Mouse (Mus musculus): ENCODE results near the gene Myo15. TPM values are rescaled to one million over a fixed set of nuclear protein-coding genes. Genes with fewer than 3 reads are reported as not detected.
"Not testable (repeated sequence)": the region's sequence is repeated elsewhere in the genome, so short reads cannot be mapped to it uniquely, and the experiment has no call there.

The Myo15 gene
- under 1 TPM; 0.06 to 0.21 (median 0.18) TPM for total RNA-seq (2022)

- no peak for DNase-seq (ENCODE audit: low spot score in 2 of 2)
These were observed at the start of gene Myo15 for GRCm38 (mm10) chr11:60469039-60469438. Myo15 (plus strand) TSS chr11:60469339.

- DNase-seq (ENCODE audit: low spot score in 2 of 2) = no peak
These were observed 47.0 kb upstream of the Myo15 start for GRCm38 (mm10) chr11:60422046-60422668.

- no peak for DNase-seq (ENCODE audit: low spot score in 2 of 2)
These were observed 46.1 kb upstream of the Myo15 start for GRCm38 (mm10) chr11:60423006-60423405.

- DNase-seq (ENCODE audit: low spot score in 2 of 2) = no peak
These were observed 42.7 kb upstream of the Myo15 start for GRCm38 (mm10) chr11:60426417-60426816.

- DNase-seq (ENCODE audit: low spot score in 2 of 2) = no peak
These were observed 41.5 kb upstream of the Myo15 start for GRCm38 (mm10) chr11:60427628-60428027.

- DNase-seq (ENCODE audit: low spot score in 2 of 2) = no peak
These were observed 35.6 kb upstream of the Myo15 start for GRCm38 (mm10) chr11:60433501-60433900.

GRCm38 (mm10) chr11:60435133-60435532 is 34.0 kb upstream of the Myo15 start:
- DNase-seq (ENCODE audit: low spot score in 2 of 2) = no peak

GRCm38 (mm10) chr11:60436618-60437017 is 32.5 kb upstream of the Myo15 start:
- no peak for DNase-seq (ENCODE audit: low spot score in 2 of 2)

GRCm38 (mm10) chr11:60439621-60440020 is 29.5 kb upstream of the Myo15 start:
- not testable (repeated sequence) for DNase-seq (ENCODE audit: low spot score in 2 of 2)

- no peak for DNase-seq (ENCODE audit: low spot score in 2 of 2)
These were observed 29.0 kb upstream of the Myo15 start for GRCm38 (mm10) chr11:60440176-60440575.

- DNase-seq (ENCODE audit: low spot score in 2 of 2) = no peak
These were observed 26.2 kb upstream of the Myo15 start for GRCm38 (mm10) chr11:60442896-60443295.

GRCm38 (mm10) chr11:60444007-60444406 is 25.1 kb upstream of the Myo15 start:
- DNase-seq (ENCODE audit: low spot score in 2 of 2) = no peak

GRCm38 (mm10) chr11:60454080-60454744 is 14.9 kb upstream of the Myo15 start, which contains the start of gene Drg2:
Drg2 (plus strand) TSS chr11:60454591.
- peak; percentile 76 to 92 for DNase-seq (ENCODE audit: low spot score in 2 of 2)

GRCm38 (mm10) chr11:60454745-60455087 is 14.4 kb upstream of the Myo15 start:
- DNase-seq (ENCODE audit: low spot score in 2 of 2) = no peak

- DNase-seq (ENCODE audit: low spot score in 2 of 2) = no peak
These were observed 11.2 kb upstream of the Myo15 start for GRCm38 (mm10) chr11:60457973-60458372.

- no peak for DNase-seq (ENCODE audit: low spot score in 2 of 2)
These were observed 3.2 kb upstream of the Myo15 start for GRCm38 (mm10) chr11:60465943-60466380.

GRCm38 (mm10) chr11:60470743-60471142 is 1.6 kb downstream of the Myo15 start:
- DNase-seq (ENCODE audit: low spot score in 2 of 2) = no peak

- no peak for DNase-seq (ENCODE audit: low spot score in 2 of 2)
These were observed 5.4 kb downstream of the Myo15 start for GRCm38 (mm10) chr11:60474534-60474933.

- no peak for DNase-seq (ENCODE audit: low spot score in 2 of 2)
These were observed 6.7 kb downstream of the Myo15 start for GRCm38 (mm10) chr11:60475668-60476362.

GRCm38 (mm10) chr11:60478121-60478520 is 9.0 kb downstream of the Myo15 start:
- DNase-seq (ENCODE audit: low spot score in 2 of 2) = no peak

GRCm38 (mm10) chr11:60486267-60486666 is 17.1 kb downstream of the Myo15 start:
- no peak for DNase-seq (ENCODE audit: low spot score in 2 of 2)

- no peak for DNase-seq (ENCODE audit: low spot score in 2 of 2)
These were observed 23.6 kb downstream of the Myo15 start for GRCm38 (mm10) chr11:60492726-60493125.
